Mouse (Mus musculus): ENCODE measurements at regions not wholly inside any gene's neighbourhood (a gene's known extent, or its start where the extent isn't known, plus 50 kb on each side); places are given as distances from the start of the nearest gene placed in this dataset.

DNA sequence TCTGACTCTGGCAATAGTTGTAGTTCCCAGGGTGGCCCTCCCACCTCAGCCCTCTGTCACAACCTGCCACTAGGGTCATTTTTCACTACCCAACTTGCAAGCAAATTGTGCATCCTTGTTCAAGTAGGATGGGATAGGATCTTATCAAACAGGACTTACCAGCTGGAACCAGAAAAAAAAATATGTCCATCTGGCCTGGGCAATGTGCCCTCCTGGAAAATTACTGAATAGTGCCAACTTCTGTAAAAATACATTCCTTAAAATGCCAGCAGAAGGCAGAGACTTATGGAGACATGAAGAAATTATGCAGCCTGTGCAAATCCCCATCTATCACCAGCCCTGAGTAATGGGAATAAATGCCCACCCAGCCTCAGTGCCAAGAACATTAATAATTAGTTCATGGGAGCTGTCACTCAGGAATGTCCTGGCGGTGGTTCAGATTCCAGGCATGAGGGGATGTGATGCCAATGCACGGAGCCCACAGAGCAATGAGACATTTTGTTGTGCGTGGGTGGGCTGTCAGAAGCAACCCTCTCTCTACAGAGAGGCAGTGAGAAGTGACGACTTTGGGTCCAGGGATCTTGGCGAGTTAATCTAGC is 139.6 kb downstream of the Otor start:
- no peak overlapping the region for H3K27ac ChIP-seq
- no peak overlapping the region for H3K4me3 ChIP-seq
- no peaks in the 10 kb centered on the region for H3K4me1 ChIP-seq
- H3K27me3 ChIP-seq (ENCODE audit: low read depth, poor library complexity, severe bottlenecking): no peaks in the 10 kb centered on the region
- no peak for DNase-seq (ENCODE audit: low spot score)
- WGBS: 82% methylated on average over 5 of the region's 5 CpGs
- no peaks in the 10 kb centered on the region for H3K36me3 ChIP-seq
- no peaks in the 10 kb centered on the region for H3K9me3 ChIP-seq (replicated peaks)

DNA sequence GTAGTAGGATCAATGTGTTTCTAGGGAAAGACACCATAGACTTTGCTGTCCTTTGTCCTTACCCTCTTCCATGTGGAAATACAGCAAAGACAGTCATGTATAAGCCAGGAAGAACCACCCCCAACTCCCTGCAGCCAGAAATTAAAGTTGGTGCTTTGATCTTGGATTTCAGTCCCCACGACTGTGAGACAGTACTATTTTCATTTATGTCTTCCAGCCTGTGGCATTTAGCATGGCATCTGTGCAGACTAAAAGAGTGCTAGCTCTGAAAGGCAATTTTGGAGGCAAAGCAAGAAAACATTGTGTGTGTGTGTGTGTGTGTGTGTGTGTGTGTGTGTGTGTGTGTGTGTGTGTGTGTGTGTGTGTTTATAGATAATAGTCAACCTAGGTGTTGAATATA is 144.1 kb downstream of the Otor start:
- Histone ChIP-seq H3K36me3 (no peaks in the 10 kb centered on the region), H3K4me1 (no peaks in the 10 kb centered on the region), H3K4me3 (no peak overlapping the region), H3K27ac (no peak overlapping the region), H3K9me3 (replicated peaks) (no peaks in the 10 kb centered on the region), H3K27me3 (ENCODE audit: low read depth, poor library complexity, severe bottlenecking) (no peaks in the 10 kb centered on the region)
- DNase-seq (ENCODE audit: low spot score): no peak
- WGBS: 79% methylated on average over 1 of the region's 1 CpGs

DNA sequence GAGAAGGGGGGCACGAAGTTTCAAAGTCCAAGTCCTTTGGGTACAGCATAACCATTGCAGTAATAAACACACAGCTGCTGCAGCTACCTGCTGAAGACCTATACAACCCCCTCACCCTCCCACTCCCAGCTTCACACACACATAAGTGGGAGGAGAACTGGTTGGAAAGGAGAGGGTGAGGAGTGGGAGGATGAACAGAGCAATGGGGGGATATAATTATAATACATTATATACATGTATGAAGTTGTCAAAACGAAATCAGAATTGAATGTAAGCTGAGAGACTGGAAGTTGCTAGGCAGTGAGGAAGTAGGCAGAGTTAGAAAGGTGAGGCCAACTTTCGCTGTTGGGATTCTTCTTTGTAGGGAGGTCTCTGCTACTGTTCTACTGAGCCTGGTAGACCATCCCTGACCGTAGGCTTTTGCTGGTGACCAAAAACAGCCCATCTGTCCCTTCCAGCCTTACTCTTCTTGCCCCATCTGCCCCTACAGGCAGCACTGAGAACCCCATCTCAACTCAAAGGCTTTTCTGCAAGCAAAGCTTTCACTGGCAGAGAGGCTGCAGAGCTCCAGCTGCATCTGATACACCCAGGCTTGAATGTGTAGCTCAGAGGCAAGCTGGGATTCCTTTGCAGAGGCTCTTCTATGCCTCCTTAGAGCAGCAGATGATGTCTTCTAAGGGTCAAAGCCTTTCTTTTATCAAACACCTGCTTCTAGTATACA is 146.3 kb downstream of the Otor start:
- H3K27me3 ChIP-seq (ENCODE audit: low read depth, poor library complexity, severe bottlenecking): no peaks in the 10 kb centered on the region
- no peak for DNase-seq (ENCODE audit: low spot score)
- H3K27ac ChIP-seq: no peak overlapping the region
- 73% methylated on average over 4 of the region's 4 CpGs for WGBS
- H3K9me3 ChIP-seq (replicated peaks): no peaks in the 10 kb centered on the region
- no peaks in the 10 kb centered on the region for H3K36me3 ChIP-seq
- H3K4me1 ChIP-seq: no peaks in the 10 kb centered on the region
- no peak overlapping the region for H3K4me3 ChIP-seq

DNA sequence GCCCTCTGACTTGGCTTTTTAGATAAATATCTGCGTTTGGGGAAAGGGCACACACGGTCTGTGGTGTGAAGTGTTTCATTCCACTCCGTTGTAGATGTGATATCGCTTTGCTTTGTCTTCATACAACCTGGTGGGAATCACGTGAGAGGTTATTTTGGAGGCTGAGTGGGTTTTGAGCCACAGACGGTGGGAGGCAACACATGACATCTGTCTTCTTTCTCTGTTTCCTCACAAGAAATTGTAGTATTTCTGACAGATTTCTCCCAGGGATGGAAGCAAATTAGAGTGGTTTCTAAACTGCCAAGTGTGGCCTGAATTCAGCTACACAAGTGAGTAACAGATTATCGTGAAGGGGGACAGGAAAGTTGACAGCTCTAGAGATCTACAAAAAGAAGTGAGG is 155.5 kb downstream of the Otor start:
- DNase-seq (ENCODE audit: low spot score): no peak
- no peaks in the 10 kb centered on the region for H3K4me1 ChIP-seq
- 85% methylated on average over 7 of the region's 7 CpGs for WGBS
- no peaks in the 10 kb centered on the region for H3K27me3 ChIP-seq (ENCODE audit: low read depth, poor library complexity, severe bottlenecking)
- H3K9me3 ChIP-seq (replicated peaks): no peaks in the 10 kb centered on the region
- no peak overlapping the region for H3K27ac ChIP-seq
- no peaks in the 10 kb centered on the region for H3K36me3 ChIP-seq
- H3K4me3 ChIP-seq: no peak overlapping the region

DNA sequence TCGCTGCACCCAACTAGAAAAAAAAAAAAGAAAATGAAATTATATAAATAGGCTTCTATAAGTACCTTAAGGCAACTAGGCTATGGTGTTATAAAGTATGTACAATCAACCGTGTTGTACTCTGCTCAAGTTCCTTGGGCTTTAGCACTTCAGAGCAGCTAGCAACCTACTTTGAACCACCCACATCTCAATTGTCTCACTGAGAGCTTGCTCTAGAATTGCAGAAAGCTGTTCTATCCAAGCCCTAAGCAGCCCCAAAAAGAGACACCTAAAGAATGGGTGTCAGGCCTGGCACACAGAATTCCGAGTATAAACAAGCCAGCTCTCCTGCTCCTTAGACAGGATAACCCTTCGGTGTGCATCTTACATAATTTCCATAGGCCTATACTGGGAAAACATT is 162.0 kb downstream of the Otor start:
- H3K27ac ChIP-seq: no peak overlapping the region
- H3K27me3 ChIP-seq (ENCODE audit: low read depth, poor library complexity, severe bottlenecking): no peaks in the 10 kb centered on the region
- no peaks in the 10 kb centered on the region for H3K9me3 ChIP-seq (replicated peaks)
- H3K4me3 ChIP-seq: no peak overlapping the region
- no peak for DNase-seq (ENCODE audit: low spot score)
- WGBS: 86% methylated on average over 4 of the region's 4 CpGs
- no peaks in the 10 kb centered on the region for H3K36me3 ChIP-seq
- no peaks in the 10 kb centered on the region for H3K4me1 ChIP-seq

DNA sequence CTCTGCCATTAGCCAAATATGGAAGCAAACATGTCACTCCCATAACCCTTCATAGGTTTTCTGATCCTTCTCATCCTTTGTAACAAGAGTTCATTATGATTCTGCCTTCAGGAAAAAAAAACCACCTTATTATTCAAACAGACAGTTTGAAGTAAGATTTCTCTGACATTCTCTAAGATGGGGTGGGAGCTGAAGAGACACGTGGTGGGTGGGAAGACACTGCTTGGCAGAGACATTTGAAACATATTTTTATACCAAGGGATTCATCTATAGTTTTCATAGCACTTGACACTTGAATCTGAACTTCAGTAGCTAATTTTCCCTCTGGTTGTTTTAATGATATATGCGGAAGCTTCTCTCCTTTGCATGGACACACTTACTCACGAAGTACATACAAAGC is 165.5 kb downstream of the Otor start:
- WGBS: 84% methylated on average over 3 of the region's 3 CpGs

DNA sequence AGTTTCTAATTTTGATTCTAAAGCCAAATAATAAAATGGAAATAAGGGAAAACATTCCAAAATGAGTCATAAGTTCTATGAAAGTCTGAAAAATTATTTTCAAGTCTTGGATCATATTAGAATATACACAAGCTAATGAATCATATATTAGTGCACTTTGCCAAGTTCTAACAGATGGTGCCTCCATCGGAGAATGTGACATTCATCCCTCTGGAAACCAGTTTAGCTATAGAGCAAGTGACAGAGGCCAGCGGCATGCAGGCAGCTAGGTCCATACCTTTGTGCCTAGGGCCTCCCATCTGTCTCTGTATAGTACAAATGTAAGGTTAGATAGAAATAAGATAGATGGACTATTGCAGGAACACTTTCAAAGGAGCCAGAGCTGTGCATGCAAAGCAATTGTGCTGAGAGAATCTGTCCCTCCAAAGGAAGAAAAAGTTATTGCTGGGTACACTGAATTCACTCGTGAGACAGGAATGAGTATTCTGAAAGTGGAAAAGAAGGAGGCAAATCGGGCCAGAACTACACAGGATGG is 167.9 kb downstream of the Otor start:
- Histone ChIP-seq H3K27me3 (ENCODE audit: low read depth, poor library complexity, severe bottlenecking) (no peaks in the 10 kb centered on the region), H3K36me3 (no peaks in the 10 kb centered on the region), H3K9me3 (replicated peaks) (no peaks in the 10 kb centered on the region), H3K4me1 (no peaks in the 10 kb centered on the region), H3K4me3 (no peak overlapping the region), H3K27ac (no peak overlapping the region)
- 88% methylated on average over 4 of the region's 4 CpGs for WGBS
- no peak for DNase-seq (ENCODE audit: low spot score)

More for the DNA sequence above, 165.5 kb downstream of the Otor start:
- Histone ChIP-seq H3K4me3 (no peak overlapping the region), H3K4me1 (no peaks in the 10 kb centered on the region), H3K27ac (no peak overlapping the region), H3K27me3 (ENCODE audit: low read depth, poor library complexity, severe bottlenecking) (no peaks in the 10 kb centered on the region), H3K9me3 (replicated peaks) (no peaks in the 10 kb centered on the region), H3K36me3 (no peaks in the 10 kb centered on the region)
- DNase-seq (ENCODE audit: low spot score): no peak

DNA sequence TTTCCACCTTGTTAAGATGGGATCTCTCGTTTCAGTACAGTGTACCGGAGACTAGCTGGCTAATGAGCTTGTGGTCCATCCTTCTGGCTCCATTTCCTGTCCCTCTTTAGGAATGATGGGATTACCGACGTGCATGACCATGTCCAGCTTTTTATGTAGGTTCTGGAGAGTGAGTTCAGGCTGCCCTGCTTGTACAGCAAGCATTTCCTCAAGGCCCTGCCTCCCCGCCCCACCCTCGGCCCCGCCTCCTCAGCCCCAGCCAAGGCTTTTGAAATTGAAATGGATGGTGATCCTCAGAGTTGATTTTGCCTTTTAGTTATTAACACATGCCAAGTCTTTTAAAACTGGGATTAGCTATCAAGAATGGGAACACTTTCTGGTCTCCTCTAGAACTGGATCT is 190.8 kb downstream of the Otor start:
- WGBS: 41% methylated on average over 7 of the region's 7 CpGs
- H3K36me3 ChIP-seq: no peaks in the 10 kb centered on the region
- H3K4me1 ChIP-seq: peaks cover 6% of the 10 kb centered on the region; the same call in 1 of the 2 replicates
- H3K4me3 ChIP-seq: no peak overlapping the region
- no peaks in the 10 kb centered on the region for H3K9me3 ChIP-seq (replicated peaks)
- no peaks in the 10 kb centered on the region for H3K27me3 ChIP-seq (ENCODE audit: low read depth, poor library complexity, severe bottlenecking)
- DNase-seq (ENCODE audit: low spot score): no peak
- H3K27ac ChIP-seq: no peak overlapping the region

DNA sequence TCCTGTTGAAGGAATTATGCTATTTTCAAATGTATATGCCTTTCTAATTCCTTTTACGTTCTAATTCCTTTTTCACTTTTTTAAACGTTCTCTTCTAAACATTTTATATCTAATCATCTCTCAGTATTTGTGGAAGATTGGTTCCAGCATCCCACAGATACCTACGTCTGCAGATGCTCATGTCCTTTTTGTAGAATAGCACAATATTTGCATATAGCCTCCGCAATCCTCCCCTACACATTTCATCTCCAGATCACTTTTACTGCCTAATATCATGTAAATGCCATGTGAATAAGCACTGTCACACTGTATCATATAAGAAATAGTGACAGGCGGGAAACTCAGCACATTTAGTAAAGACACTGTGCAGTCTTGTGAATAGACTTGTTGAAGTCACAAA is 192.6 kb downstream of the Otor start:
- Histone ChIP-seq H3K9me3 (replicated peaks) (no peaks in the 10 kb centered on the region), H3K27me3 (ENCODE audit: low read depth, poor library complexity, severe bottlenecking) (no peaks in the 10 kb centered on the region), H3K27ac (no peak overlapping the region), H3K4me3 (no peak overlapping the region), H3K36me3 (no peaks in the 10 kb centered on the region), H3K4me1 (peaks cover 6% of the 10 kb centered on the region; the same call in 1 of the 2 replicates)
- WGBS: 85% methylated on average over 5 of the region's 5 CpGs
- no peak for DNase-seq (ENCODE audit: low spot score)

DNA sequence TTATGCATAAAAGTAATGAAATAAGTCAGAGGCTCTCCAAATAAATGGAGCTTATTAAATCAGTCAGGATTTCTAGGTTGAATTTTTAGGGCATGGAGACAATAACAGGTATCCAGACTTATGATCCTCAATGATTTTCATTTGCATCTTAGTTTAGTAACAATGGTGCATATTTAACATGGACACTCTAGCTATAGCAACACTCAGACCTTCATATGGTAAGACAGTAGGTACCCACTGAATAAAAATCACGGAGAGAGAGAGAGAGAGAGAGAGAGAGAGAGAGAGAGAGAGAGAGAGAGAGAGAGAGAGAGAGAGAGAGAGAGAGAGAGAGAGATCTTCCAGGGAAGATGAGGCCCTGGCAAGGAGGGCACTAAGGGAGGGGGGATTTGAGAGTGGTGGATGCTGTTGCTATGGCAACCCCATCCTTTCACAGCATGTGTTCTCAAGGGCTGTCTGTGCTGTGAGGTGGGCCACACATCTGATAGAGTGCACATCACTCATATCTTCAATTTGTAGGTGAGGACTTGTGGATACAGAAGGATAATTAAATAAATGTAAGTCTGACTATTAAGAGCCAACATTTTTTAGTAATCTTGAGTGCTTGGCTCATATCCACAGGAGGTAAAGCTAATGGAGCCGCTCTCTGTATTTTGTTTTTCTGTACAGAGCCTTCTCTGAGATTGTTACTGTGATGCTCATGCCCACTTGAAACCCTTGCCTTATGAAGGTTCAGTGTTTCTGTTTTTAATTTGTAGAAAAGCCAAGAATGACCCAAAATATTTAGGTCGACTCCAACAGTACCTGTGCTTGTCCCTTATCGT is 227.7 kb downstream of the Otor start:
- H3K4me1 ChIP-seq: no peaks in the 10 kb centered on the region
- no peak overlapping the region for H3K27ac ChIP-seq
- 78% methylated on average over 4 of the region's 4 CpGs for WGBS
- no peak overlapping the region for H3K4me3 ChIP-seq
- no peaks in the 10 kb centered on the region for H3K9me3 ChIP-seq (replicated peaks)
- H3K27me3 ChIP-seq (ENCODE audit: low read depth, poor library complexity, severe bottlenecking): no peaks in the 10 kb centered on the region
- DNase-seq (ENCODE audit: low spot score): no peak
- H3K36me3 ChIP-seq: no peaks in the 10 kb centered on the region

DNA sequence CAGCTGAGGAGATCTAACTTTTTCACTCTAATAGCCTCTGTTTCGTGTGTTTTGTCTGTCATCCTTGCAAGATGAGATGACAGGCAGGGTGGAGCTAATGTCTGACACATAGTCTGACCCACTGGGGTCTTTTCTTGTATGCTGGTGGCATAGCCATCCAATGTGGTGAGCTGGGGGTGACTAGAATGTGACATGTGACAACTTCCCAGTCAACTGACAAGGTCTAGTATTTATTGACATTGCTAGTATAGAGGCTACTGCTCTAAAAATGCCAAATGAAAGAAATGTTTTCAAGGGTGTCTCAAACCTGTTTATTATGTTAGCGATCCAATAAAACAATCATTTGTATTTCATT is 228.3 kb downstream of the Otor start:
- Histone ChIP-seq H3K9me3 (replicated peaks) (no peaks in the 10 kb centered on the region), H3K4me1 (no peaks in the 10 kb centered on the region), H3K36me3 (no peaks in the 10 kb centered on the region), H3K4me3 (no peak overlapping the region), H3K27me3 (ENCODE audit: low read depth, poor library complexity, severe bottlenecking) (no peaks in the 10 kb centered on the region), H3K27ac (no peak overlapping the region)
- 83% methylated on average over 2 of the region's 2 CpGs for WGBS
- no peak for DNase-seq (ENCODE audit: low spot score)

DNA sequence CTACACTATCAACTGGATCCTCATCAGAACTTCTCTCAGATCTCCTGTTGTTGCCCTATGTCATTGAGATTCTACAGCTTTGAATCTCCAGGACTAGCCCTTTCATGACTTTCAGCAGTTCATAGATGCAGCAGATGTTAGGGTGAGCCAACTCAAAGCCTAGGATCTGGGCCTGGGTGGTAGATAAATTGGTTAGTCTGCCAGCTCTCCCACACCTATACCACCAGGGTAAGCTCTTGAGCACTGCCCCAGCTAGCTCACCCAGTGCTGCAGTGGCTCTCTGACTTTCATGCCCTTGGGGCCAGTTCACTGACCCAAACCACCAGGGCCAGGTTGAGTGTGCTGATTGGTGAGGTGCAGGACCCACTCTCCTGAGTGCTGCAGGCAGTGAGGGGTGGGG is 220.5 kb upstream of the Pcsk2 start:
- H3K36me3 ChIP-seq: no peaks in the 10 kb centered on the region
- H3K27me3 ChIP-seq (ENCODE audit: low read depth, poor library complexity, severe bottlenecking): no peaks in the 10 kb centered on the region
- no peak for DNase-seq (ENCODE audit: low spot score)
- no peak overlapping the region for H3K4me3 ChIP-seq
- H3K9me3 ChIP-seq (replicated peaks): no peaks in the 10 kb centered on the region
- H3K27ac ChIP-seq: no peak overlapping the region
- no peaks in the 10 kb centered on the region for H3K4me1 ChIP-seq

DNA sequence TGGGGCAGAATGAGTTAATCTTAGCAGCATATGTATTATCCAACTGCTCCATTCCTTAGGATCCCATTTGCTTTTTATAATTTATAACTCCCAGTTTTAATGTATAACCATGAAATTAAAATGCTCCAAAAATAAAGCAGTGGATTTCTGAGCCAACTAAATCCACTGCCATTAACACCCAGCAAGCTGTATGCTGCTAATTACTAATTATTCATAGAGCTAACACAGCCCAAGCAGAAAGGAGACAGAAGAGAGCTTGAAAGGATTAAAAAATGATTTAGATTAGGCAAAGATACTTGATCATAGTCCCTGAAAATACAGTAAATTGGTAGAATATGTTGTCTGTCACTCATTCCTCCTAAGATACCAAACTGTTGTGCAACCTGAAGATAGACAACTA is 213.9 kb upstream of the Pcsk2 start:
- no peaks in the 10 kb centered on the region for H3K4me1 ChIP-seq
- DNase-seq (ENCODE audit: low spot score): no peak
- H3K27me3 ChIP-seq (ENCODE audit: low read depth, poor library complexity, severe bottlenecking): no peaks in the 10 kb centered on the region
- no peak overlapping the region for H3K27ac ChIP-seq
- H3K9me3 ChIP-seq (replicated peaks): no peaks in the 10 kb centered on the region
- H3K4me3 ChIP-seq: no peak overlapping the region
- H3K36me3 ChIP-seq: no peaks in the 10 kb centered on the region

All from limb, embryonic 10.5 days (tissue).